Mouse (Mus musculus): ENCODE measurements around the gene Lpin3. TPM values are rescaled to one million over a fixed set of nuclear protein-coding genes. Genes with fewer than 3 reads are reported as not detected.

Lpin3 gene
- total RNA-seq, 4 experiments from 2014 or later: 1.1 to 2.6 (median 1.6) TPM

GRCm38 (mm10) chr2:160886221-160886620, 5.8 kb downstream of the Lpin3 start:
- no peak for DNase-seq (ENCODE audit: low spot score in 2 of 2)

DNA sequence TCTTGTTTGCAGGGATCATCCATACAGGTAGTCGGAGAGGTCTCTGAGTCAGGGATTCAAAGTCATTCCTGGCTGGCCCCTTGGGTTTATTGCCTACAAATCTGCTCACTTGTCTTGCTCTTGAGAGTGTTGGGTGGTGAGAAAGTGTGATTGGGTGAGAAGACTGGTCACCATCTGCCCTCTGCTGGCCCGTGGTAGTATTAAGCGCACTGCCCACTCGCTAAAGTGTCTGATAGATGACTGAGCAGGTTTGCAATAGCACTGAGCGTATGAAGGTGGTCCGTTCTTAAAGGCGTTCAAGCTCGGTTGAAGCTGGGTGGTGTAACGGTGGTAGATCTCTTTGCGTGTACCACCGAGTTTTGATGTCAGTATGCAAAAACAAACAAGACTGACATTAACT, 6.8 kb downstream of the Lpin3 start:
- DNase-seq (ENCODE audit: low spot score in 2 of 2): peak; percentile 70 to 87

DNA sequence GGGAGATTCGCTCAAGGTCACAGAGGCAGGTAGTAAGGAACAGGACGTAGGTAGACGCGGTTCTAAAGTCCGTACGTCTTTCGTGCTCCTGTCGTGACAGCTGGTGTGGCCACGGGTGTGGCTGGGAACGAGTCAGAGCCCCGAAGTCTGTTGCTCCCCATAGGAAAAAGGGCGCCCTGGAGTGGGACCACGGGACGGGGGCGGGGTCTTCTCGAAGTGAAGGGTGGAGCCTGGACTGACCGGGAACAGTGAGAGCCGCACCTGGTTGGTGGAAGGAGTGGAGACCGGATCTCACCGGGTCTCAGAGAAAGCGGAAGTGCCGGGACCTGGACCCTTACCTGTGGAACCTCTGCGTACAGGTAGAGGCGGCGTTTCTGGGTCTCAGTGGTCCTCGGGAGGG, 7.4 kb downstream of the Lpin3 start:
- DNase-seq (ENCODE audit: low spot score in 2 of 2): no peak

DNA sequence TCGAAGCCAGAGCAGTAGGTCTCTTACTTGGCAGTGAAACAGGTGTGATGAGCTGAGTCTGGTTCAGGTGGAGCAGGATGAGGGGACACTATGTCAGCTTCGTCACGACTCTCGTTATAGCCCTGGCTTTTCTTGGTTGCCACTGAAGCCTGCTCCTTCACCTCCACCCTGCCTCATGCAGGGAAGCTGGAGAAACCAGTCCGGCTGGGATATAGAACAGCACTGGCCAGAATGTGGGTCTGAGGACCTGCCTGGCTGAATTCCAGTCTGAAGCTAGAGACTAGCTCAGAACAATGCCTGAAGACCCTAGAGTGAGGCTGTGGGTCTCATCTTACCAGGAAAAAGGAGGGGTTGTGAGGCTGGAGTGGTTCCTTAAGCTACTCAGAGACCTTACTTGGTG, 10.6 kb downstream of the Lpin3 start:
- no peak for DNase-seq (ENCODE audit: low spot score in 2 of 2)

DNA sequence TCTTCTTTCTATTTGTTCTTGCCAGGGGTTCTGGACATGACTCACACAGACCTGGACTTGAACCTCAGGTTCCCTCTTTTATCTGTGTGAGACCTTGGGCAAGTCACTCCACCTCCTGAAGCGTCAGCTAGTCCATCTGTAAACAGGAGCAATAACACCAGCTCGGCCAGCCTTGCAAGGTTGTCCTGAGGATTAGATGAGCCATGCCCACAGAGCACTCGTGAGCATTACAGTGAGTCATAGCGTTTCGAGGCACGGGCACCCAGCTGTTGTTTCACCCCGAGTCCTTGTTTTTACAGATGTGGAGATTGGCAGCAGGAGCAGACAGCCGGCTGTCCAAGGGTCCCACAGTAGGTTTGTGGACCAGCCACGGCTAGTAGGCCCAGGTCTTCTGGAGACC, 11.2 kb downstream of the Lpin3 start:
- DNase-seq (ENCODE audit: low spot score in 2 of 2): no peak

GRCm38 (mm10) chr2:160901656-160902412, 21.4 kb downstream of the Lpin3 start:
- no peak for DNase-seq (ENCODE audit: low spot score in 2 of 2)

DNA sequence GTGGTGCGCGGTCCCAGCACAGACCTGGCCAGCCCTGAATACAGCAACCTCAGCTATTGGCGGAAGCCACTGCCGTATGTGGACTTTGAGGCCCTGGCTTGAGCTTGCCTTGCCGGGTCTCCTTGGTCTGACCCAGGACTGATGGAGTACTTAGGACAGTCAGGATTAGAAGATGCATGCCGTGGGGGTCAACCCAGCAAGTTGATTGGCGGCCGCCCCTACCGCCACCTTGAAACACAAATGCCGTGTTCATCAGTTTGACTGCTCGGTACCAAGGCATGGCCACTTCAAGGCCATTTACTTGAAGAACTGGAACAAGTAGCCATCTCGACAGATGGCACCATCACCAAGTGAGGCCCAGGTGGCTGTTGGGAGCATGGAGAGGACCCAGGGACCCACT, 24.8 kb downstream of the Lpin3 start:
- DNase-seq (ENCODE audit: low spot score in 2 of 2): no peak

GRCm38 (mm10) chr2:160906101-160906500, 25.6 kb downstream of the Lpin3 start:
- DNase-seq (ENCODE audit: low spot score in 2 of 2): no peak

GRCm38 (mm10) chr2:160908607-160909006, 28.1 kb downstream of the Lpin3 start:
- no peak for DNase-seq (ENCODE audit: low spot score in 2 of 2)

DNA sequence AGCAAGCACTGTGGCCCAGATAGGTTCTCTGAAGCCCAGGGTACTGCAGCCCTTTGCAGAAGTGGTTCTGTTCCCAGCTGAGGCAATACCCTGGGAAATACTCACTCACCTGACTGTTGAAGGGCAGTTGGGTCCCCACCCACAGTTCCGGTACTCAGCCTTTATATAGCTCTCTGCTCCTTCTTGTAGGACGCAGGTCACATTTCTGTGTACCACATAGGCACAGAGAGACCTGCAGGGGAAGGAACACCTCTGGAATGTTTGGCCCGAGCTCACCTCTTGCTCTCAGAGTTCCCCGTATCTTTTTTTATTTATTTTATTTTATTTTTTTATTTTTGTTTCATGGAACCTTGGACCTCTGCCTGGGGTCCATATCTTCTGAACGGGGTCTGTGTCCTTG, 30.2 kb downstream of the Lpin3 start:
- DNase-seq (ENCODE audit: low spot score in 2 of 2): no peak

GRCm38 (mm10) chr2:160911558-160912201, 31.2 kb downstream of the Lpin3 start:
- DNase-seq (ENCODE audit: low spot score in 2 of 2): no peak

GRCm38 (mm10) chr2:160912231-160912671, 31.8 kb downstream of the Lpin3 start, which contains the start of gene Emilin3:
Emilin3 (minus strand) TSS chr2:160912328.
- DNase-seq (ENCODE audit: low spot score in 2 of 2): no peak

DNA sequence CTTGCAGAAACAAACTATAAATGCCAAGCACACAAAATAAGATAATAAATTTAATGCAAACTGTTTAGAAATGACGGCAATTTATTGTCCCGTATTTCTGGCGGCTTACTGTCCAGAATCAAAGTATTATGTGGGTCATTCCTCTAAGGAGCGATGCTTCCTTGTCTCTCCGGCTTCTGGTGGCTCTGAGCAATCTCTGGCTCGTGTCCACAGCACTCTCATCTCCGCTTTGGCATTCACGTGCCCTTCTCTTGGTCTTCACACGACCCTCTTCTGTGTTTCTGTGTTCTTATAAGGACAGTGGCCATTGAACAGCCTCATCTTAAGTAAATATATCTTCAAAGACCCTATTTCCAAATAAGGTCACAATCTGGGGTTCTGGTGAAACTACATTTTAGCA, 34.2 kb downstream of the Lpin3 start:
- DNase-seq (ENCODE audit: low spot score in 2 of 2): no peak

GRCm38 (mm10) chr2:160915821-160916610, 35.5 kb downstream of the Lpin3 start:
- DNase-seq (ENCODE audit: low spot score in 2 of 2): no peak

GRCm38 (mm10) chr2:160916714-160917113, 36.2 kb downstream of the Lpin3 start:
- DNase-seq (ENCODE audit: low spot score in 2 of 2): no peak

DNA sequence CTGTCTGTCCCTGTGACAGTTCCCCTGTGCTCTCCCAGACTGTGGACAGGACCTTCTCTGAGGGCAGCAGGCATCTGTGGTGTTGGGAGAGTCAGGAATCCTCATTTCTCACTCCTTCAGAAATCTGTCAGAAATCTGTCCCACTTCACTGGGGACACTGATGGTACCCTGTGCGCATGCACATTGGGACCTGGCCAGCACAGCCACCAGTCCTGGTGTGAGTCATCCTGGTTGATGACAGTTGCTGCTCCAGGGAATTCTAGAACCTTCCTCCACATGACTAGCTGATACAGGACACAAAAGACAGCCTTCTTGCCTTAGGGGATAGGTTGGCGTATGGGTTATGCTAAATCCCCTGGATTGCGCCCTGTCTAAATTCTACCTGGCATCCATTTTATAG, 36.8 kb downstream of the Lpin3 start:
- DNase-seq (ENCODE audit: low spot score in 2 of 2): no peak

- DNase-seq (ENCODE audit: low spot score in 2 of 2): no peak
These were observed 37.9 kb downstream of the Lpin3 start for GRCm38 (mm10) chr2:160918154-160918929.

- DNase-seq (ENCODE audit: low spot score in 2 of 2): no peak
These were observed 38.4 kb downstream of the Lpin3 start for GRCm38 (mm10) chr2:160918930-160919215.

- no peak for DNase-seq (ENCODE audit: low spot score in 2 of 2)
These were observed 40.8 kb downstream of the Lpin3 start for GRCm38 (mm10) chr2:160921285-160921684.

GRCm38 (mm10) chr2:160925203-160925602, 44.7 kb downstream of the Lpin3 start:
- DNase-seq (ENCODE audit: low spot score in 2 of 2): peak in 1 of 2 experiments; percentile 33

GRCm38 (mm10) chr2:160931378-160931777, 50.9 kb downstream of the Lpin3 start:
- DNase-seq (ENCODE audit: low spot score in 2 of 2): no peak

- DNase-seq (ENCODE audit: low spot score in 2 of 2): no peak
These were observed 51.9 kb downstream of the Lpin3 start for GRCm38 (mm10) chr2:160932325-160932724.

Measured in layer of hippocampus, adult 8-10 months (tissue).